Mouse (Mus musculus) ES-E14 (cell line): Measurements from ENCODE around the gene Cops7a. TPM values are rescaled to one million over a fixed set of nuclear protein-coding genes. Genes with fewer than 3 reads are reported as not detected.

ENCODE experiments used
- DNase-seq: peaks from one replicate; pipeline ENCODE4 v3.0.0-alpha.2; 2013; ENCODE audit warnings: low read depth, low spot score
- H3K27ac ChIP-seq: 2 replicates; pipeline ENCODE4 v1.5.1; 2012; ENCODE audit warnings: low read depth, mild to moderate bottlenecking, low read length, moderate library complexity, mixed read lengths; ENCODE audit not compliant: poor library complexity, insufficient read depth, severe bottlenecking
- H3K36me3 ChIP-seq: 2 replicates; pipeline ENCODE4 v1.6.1; 2012; ENCODE audit warnings: mild to moderate bottlenecking, low read length, moderate library complexity, mixed read lengths; ENCODE audit not compliant: control insufficient read depth, poor library complexity, insufficient read depth, severe bottlenecking
- H3K4me1 ChIP-seq, 2 experiments: fragments of 150-350 bp in 1 of 2; sonication (generic) in 1 of 2; 2 replicates each; pipeline ENCODE4 v1.6.1; 2012; ENCODE audit warnings: low read length in 2 of 2, mild to moderate bottlenecking in 1 of 2, mixed read lengths in 1 of 2; ENCODE audit not compliant: control insufficient read depth in 2 of 2, insufficient read depth in 2 of 2, poor library complexity in 1 of 2
- H3K4me3 ChIP-seq, 2 experiments: fragments of 150-350 bp in 1 of 2; sonication (generic) in 1 of 2; 2 replicates each; pipeline ENCODE4 v1.5.1; 2012; ENCODE audit warnings: low read length in 2 of 2, low read depth in 1 of 2, mild to moderate bottlenecking in 1 of 2, mixed read lengths in 1 of 2; ENCODE audit not compliant: insufficient read depth in 1 of 2, poor library complexity in 1 of 2, severe bottlenecking in 1 of 2
- H3K9ac ChIP-seq: 2 replicates; pipeline ENCODE4 v1.6.1; 2012; ENCODE audit warnings: low read depth, mild to moderate bottlenecking, low read length, mixed read lengths; ENCODE audit not compliant: poor library complexity, insufficient read depth, severe bottlenecking
- H3K9me3 ChIP-seq: fragments of 150-350 bp; sonication (generic); 2 replicates; pipeline ENCODE4 v1.6.1; 2012; ENCODE audit warnings: low read depth, mild to moderate bottlenecking, low read length; ENCODE audit not compliant: control insufficient read depth, insufficient read depth
- CHD2 ChIP-seq: IDR thresholded peaks from 2 replicates; pipeline ENCODE4 v1.6.1; 2014; ENCODE audit warnings: mild to moderate bottlenecking, low read depth, low read length, inconsistent platforms
- HCFC1 ChIP-seq: IDR thresholded peaks from 2 replicates; pipeline ENCODE4 v1.6.1; 2012; ENCODE audit warnings: low read length, inconsistent platforms, borderline replicate concordance; ENCODE audit not compliant: insufficient read depth
- MAFK ChIP-seq: IDR thresholded peaks from 2 replicates; pipeline ENCODE4 v1.6.1; 2014; ENCODE audit warnings: mild to moderate bottlenecking, low read depth, low read length, inconsistent platforms; ENCODE audit not compliant: insufficient read depth
- ZC3H11A ChIP-seq: IDR thresholded peaks from 2 replicates; pipeline ENCODE4 v1.6.1; 2012; ENCODE audit warnings: low read depth, mild to moderate bottlenecking, inconsistent platforms, low read length, borderline replicate concordance
- ZNF384 ChIP-seq: IDR thresholded peaks from 2 replicates; pipeline ENCODE4 v1.6.1; 2012; ENCODE audit warnings: low read depth, low read length, inconsistent platforms
- in situ Hi-C, 2 experiments: fragments of 600-800 bp; cut with MboI; formaldehyde crosslinking; loops; one replicate each; pipeline ENCODE4 v1.15.1; 2025; ENCODE audit warnings: low sequenced_read_pairs in 2 of 2, inconsistent platforms in 1 of 2; ENCODE audit not compliant: unreplicated experiment in 2 of 2
- total RNA-seq: library from RNA; depleted of rRNA; stranded (reverse); fragments of 300-350 nt; gene quantifications from 2 replicates; pipeline ENCODE4 v1.2.3, GENCODE M21; 2012

The Cops7a gene
- total RNA-seq, 1 experiment = 138 TPM

- no peak for DNase-seq
- Histone ChIP-seq H3K9ac (no peak overlapping the region), H3K4me3 (no peak overlapping the region), H3K4me1 (peaks cover 0 to 9% of the 10 kb centered on the region in 2 experiments; a peak in 1 of 4 replicates), H3K9me3 (no peaks in the 10 kb centered on the region), H3K27ac (no peak overlapping the region), H3K36me3 (peaks cover 33% of the 10 kb centered on the region)
- TF ChIP-seq CHD2 = no peak
- TF ChIP-seq HCFC1 = no peak
- no peak for TF ChIP-seq ZC3H11A
- no peak for TF ChIP-seq MAFK
- TF ChIP-seq ZNF384 = no peak
- in situ Hi-C loops = no loop called here
Observed at GRCm38 (mm10) chr6:124938554-124938953, 26.8 kb downstream of the Cops7a start.

GRCm38 (mm10) chr6:124937493-124937892 lies 27.8 kb downstream of the Cops7a start:
- H3K27ac ChIP-seq = no peak overlapping the region
- H3K9me3 ChIP-seq = no peaks in the 10 kb centered on the region
- in situ Hi-C loops = no loop called here
- peaks cover 35% of the 10 kb centered on the region for H3K36me3 ChIP-seq
- H3K9ac ChIP-seq = no peak overlapping the region
- TF ChIP-seq ZNF384 (no peak), MAFK (no peak), CHD2 (no peak), ZC3H11A (no peak), HCFC1 (no peak)
- H3K4me3 ChIP-seq = no peak overlapping the region
- H3K4me1 ChIP-seq = peaks cover 0 to 6% of the 10 kb centered on the region in 2 experiments; a peak in 1 of 4 replicates
- DNase-seq = no peak

- TF ChIP-seq HCFC1 (no peak), ZNF384 (no peak), MAFK (no peak)
- H3K4me1 ChIP-seq = peaks cover 0 to 8% of the 10 kb centered on the region in 2 experiments; a peak in 1 of 4 replicates
- H3K27ac ChIP-seq = no peak overlapping the region
- H3K9ac ChIP-seq = no peak overlapping the region
- no peak for DNase-seq
- peaks cover 35% of the 10 kb centered on the region for H3K36me3 ChIP-seq
- in situ Hi-C loops = no loop called here
- H3K9me3 ChIP-seq = no peaks in the 10 kb centered on the region
- no peak overlapping the region for H3K4me3 ChIP-seq
Observed at GRCm38 (mm10) chr6:124936681-124937080, 28.7 kb downstream of the Cops7a start.

DNA sequence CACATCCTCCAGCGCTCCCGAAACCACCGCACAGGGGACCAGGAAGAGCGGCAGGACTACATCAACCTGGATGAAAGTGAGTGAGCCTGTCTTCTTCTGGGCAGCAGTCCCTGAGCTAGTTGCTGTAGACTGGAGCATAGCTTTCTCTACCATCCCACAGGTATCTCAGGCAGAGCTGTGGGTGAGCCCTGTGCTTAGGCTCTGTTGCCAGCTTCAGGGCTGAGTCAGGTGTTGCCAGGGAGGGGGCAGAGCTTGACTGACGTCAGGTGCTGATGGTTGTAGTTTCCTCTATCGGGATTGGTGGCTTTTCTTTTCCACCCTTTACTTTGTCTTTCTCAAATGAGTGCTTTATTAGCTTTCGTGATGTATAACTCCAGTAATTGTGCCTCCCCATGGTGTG lies 30.7 kb downstream of the Cops7a start:
- DNase-seq = no peak
- Histone ChIP-seq H3K4me3 (no peak overlapping the region), H3K9ac (no peak overlapping the region), H3K9me3 (no peaks in the 10 kb centered on the region), H3K27ac (no peak overlapping the region), H3K36me3 (peaks cover 35% of the 10 kb centered on the region), H3K4me1 (peaks cover 0 to 8% of the 10 kb centered on the region in 2 experiments; a peak in 1 of 4 replicates)
- TF ChIP-seq MAFK = no peak
- TF ChIP-seq HCFC1 = no peak
- TF ChIP-seq CHD2 = no peak
- TF ChIP-seq ZNF384 = no peak
- no peak for TF ChIP-seq ZC3H11A
- in situ Hi-C loops = no loop called here

- Histone ChIP-seq H3K9ac (no peak overlapping the region), H3K9me3 (no peaks in the 10 kb centered on the region), H3K4me1 (peaks cover 0 to 8% of the 10 kb centered on the region in 2 experiments; a peak in 1 of 4 replicates), H3K36me3 (peaks cover 35% of the 10 kb centered on the region), H3K4me3 (no peak overlapping the region), H3K27ac (no peak overlapping the region)
- in situ Hi-C loops = no loop called here
- no peak for DNase-seq
- TF ChIP-seq ZNF384 (peak; percentile 46; the same call in 1 of the 2 replicates), CHD2 (no peak), MAFK (no peak), HCFC1 (no peak), ZC3H11A (no peak)
Observed at GRCm38 (mm10) chr6:124933127-124933526, 32.2 kb downstream of the Cops7a start.
